Mouse (Mus musculus) intestine, embryonic 15.5 days (tissue): ENCODE measurements around the gene Stxbp5. TPM values are rescaled to one million over a fixed set of nuclear protein-coding genes. Genes with fewer than 3 reads are reported as not detected.
A peak's percentile ranks its signal among the peaks of the same experiment; 100 is the strongest.

Source experiments
- ATAC-seq: fragments of 200-750 bp; cut with Nextera tagmentation; 2 replicates; pipeline ENCODE4 v1.8.0; 2017; ENCODE audit warnings: moderate TSS enrichment, moderate library complexity
- H3K27ac ChIP-seq: fragments of 300-500 bp; sonication (generic); 2 replicates; pipeline ENCODE4 v1.5.1; 2015; ENCODE audit warnings: mild to moderate bottlenecking, inconsistent platforms
- H3K27me3 ChIP-seq: fragments of 300-500 bp; sonication (generic); replicated peaks from 2 replicates; pipeline ENCODE4 v1.6.1; 2015; ENCODE audit warnings: inconsistent platforms
- H3K36me3 ChIP-seq: fragments of 300-500 bp; sonication (generic); 2 replicates; pipeline ENCODE4 v1.6.1; 2015; ENCODE audit warnings: inconsistent platforms
- H3K4me1 ChIP-seq: fragments of 300-500 bp; sonication (generic); replicated peaks from 2 replicates; pipeline ENCODE4 v1.6.1; 2015; ENCODE audit warnings: inconsistent platforms
- H3K4me2 ChIP-seq: fragments of 300-500 bp; sonication (generic); replicated peaks from 2 replicates; pipeline ENCODE4 v1.6.1; 2015; ENCODE audit warnings: mild to moderate bottlenecking, inconsistent platforms
- H3K4me3 ChIP-seq: fragments of 300-500 bp; sonication (generic); replicated peaks from 2 replicates; pipeline ENCODE4 v1.5.1; 2015; ENCODE audit warnings: inconsistent platforms
- H3K9ac ChIP-seq: fragments of 300-500 bp; sonication (generic); 2 replicates; pipeline ENCODE4 v1.6.1; 2015; ENCODE audit warnings: inconsistent platforms
- H3K9me3 ChIP-seq: fragments of 300-500 bp; sonication (generic); 2 replicates; pipeline ENCODE4 v1.6.1; 2016; ENCODE audit warnings: inconsistent platforms
- WGBS: fragments of 180-500 bp; shearing (Covaris S2); methylation state at CpG from one replicate; pipeline ENCODE4 v1.1.7; 2015; 5-methylcytosine and 5-hydroxymethylcytosine counted together
- polyA plus RNA-seq: library from polyadenylated mRNA; unstranded; fragments of >200 nt; fragmentation: Nextera tagmentation; extraction: Ambion mirVana; gene quantifications from 2 replicates; pipeline ENCODE4 v1.2.1, GENCODE M21; 2015

Stxbp5 gene
- 5.3 and 5.8 TPM in 2 replicates for polyA plus RNA-seq

GRCm38 (mm10) chr10:9901071-9901696 is at the start of gene Stxbp5:
Gene Stxbp5, minus strand, starts transcription at chr10:9901079.
- Histone ChIP-seq H3K4me1 (no peaks in the 10 kb centered on the region), H3K4me3 (peak within 1 kb of the TSS; percentile 91), H3K27ac (peak within 1 kb of the TSS; percentile 97), H3K36me3 (no peaks in the 10 kb centered on the region), H3K9ac (peak within 1 kb of the TSS; percentile 95), H3K27me3 (no peaks in the 10 kb centered on the region), H3K9me3 (no peaks in the 10 kb centered on the region), H3K4me2 (peak within 1 kb of the TSS; percentile 92)
- ATAC-seq, result peak; percentile 84
- WGBS, result 0% methylated on average over 41 of the region's 52 CpGs

- no peaks in the 10 kb centered on the region for H3K4me1 ChIP-seq
- no peaks in the 10 kb centered on the region for H3K36me3 ChIP-seq
- no peak overlapping the region for H3K27ac ChIP-seq
- no peaks in the 10 kb centered on the region for H3K27me3 ChIP-seq
- no peak for ATAC-seq
- no peak overlapping the region for H3K9ac ChIP-seq
- no peaks in the 10 kb centered on the region for H3K9me3 ChIP-seq
- no peak overlapping the region for H3K4me2 ChIP-seq
- 78% methylated on average over 5 of the region's 5 CpGs for WGBS
- no peak overlapping the region for H3K4me3 ChIP-seq
Measured at GRCm38 (mm10) chr10:9912395-9912794, 11.5 kb upstream of the Stxbp5 start.

- Histone ChIP-seq H3K4me3 (no peak overlapping the region), H3K4me1 (no peaks in the 10 kb centered on the region), H3K27me3 (no peaks in the 10 kb centered on the region), H3K36me3 (no peaks in the 10 kb centered on the region), H3K9ac (no peak overlapping the region), H3K4me2 (no peak overlapping the region), H3K9me3 (no peaks in the 10 kb centered on the region), H3K27ac (no peak overlapping the region)
- WGBS, result 80% methylated on average over 8 of the region's 8 CpGs
- ATAC-seq, result no peak
Measured at GRCm38 (mm10) chr10:9907919-9908502, 7.1 kb upstream of the Stxbp5 start.

- Histone ChIP-seq H3K27ac (no peak overlapping the region), H3K27me3 (no peaks in the 10 kb centered on the region), H3K4me2 (no peak overlapping the region), H3K9ac (no peak overlapping the region), H3K36me3 (no peaks in the 10 kb centered on the region), H3K4me3 (no peak overlapping the region), H3K9me3 (no peaks in the 10 kb centered on the region), H3K4me1 (no peaks in the 10 kb centered on the region)
- no peak for ATAC-seq
- 83% methylated on average over 2 of the region's 2 CpGs for WGBS
Measured at GRCm38 (mm10) chr10:9907519-9907918, 6.6 kb upstream of the Stxbp5 start.

GRCm38 (mm10) chr10:9906185-9906584 is 5.3 kb upstream of the Stxbp5 start:
- no peaks in the 10 kb centered on the region for H3K36me3 ChIP-seq
- 59% methylated on average over 3 of the region's 3 CpGs for WGBS
- H3K4me2 ChIP-seq, result no peak overlapping the region
- H3K4me1 ChIP-seq, result no peaks in the 10 kb centered on the region
- no peak overlapping the region for H3K27ac ChIP-seq
- no peaks in the 10 kb centered on the region for H3K9me3 ChIP-seq
- no peak overlapping the region for H3K4me3 ChIP-seq
- H3K27me3 ChIP-seq, result no peaks in the 10 kb centered on the region
- no peak for ATAC-seq
- H3K9ac ChIP-seq, result no peak overlapping the region

GRCm38 (mm10) chr10:9901697-9902239 is 889 bp upstream of the Stxbp5 start:
- Histone ChIP-seq H3K4me1 (no peaks in the 10 kb centered on the region), H3K4me3 (peak overlapping the region; percentile 91), H3K4me2 (peak overlapping the region; percentile 92), H3K27ac (peak overlapping the region; percentile 97), H3K9ac (peak overlapping the region; percentile 95), H3K36me3 (no peaks in the 10 kb centered on the region), H3K27me3 (no peaks in the 10 kb centered on the region), H3K9me3 (no peaks in the 10 kb centered on the region)
- under 1% methylated on average over 16 of the region's 16 CpGs for WGBS
- peak; percentile 91 for ATAC-seq

GRCm38 (mm10) chr10:9900315-9901070 is 386 bp downstream of the Stxbp5 start:
- no peaks in the 10 kb centered on the region for H3K4me1 ChIP-seq
- peak overlapping the region; percentile 97 for H3K27ac ChIP-seq
- peak overlapping the region; percentile 95 for H3K9ac ChIP-seq
- WGBS, result under 1% methylated on average over 51 of the region's 81 CpGs
- no peaks in the 10 kb centered on the region for H3K36me3 ChIP-seq
- H3K4me3 ChIP-seq, result peak overlapping the region; percentile 91
- H3K9me3 ChIP-seq, result no peaks in the 10 kb centered on the region
- ATAC-seq, result peak; percentile 68
- H3K27me3 ChIP-seq, result no peaks in the 10 kb centered on the region
- H3K4me2 ChIP-seq, result peak overlapping the region; percentile 92

- Histone ChIP-seq H3K4me3 (peak overlapping the region; percentile 91), H3K4me1 (no peaks in the 10 kb centered on the region), H3K9ac (0 out of 2 replicates have a peak overlapping the region, but pooled peaks have one; percentile 95), H3K27me3 (no peaks in the 10 kb centered on the region), H3K27ac (no peak overlapping the region), H3K9me3 (no peaks in the 10 kb centered on the region), H3K4me2 (peak overlapping the region; percentile 92), H3K36me3 (no peaks in the 10 kb centered on the region)
- ATAC-seq, result no peak
- WGBS, result 3% methylated on average over 15 of the region's 15 CpGs
Measured at GRCm38 (mm10) chr10:9899816-9900215, 1.1 kb downstream of the Stxbp5 start.

- H3K36me3 ChIP-seq, result no peaks in the 10 kb centered on the region
- no peak for ATAC-seq
- H3K4me1 ChIP-seq, result no peaks in the 10 kb centered on the region
- no peaks in the 10 kb centered on the region for H3K9me3 ChIP-seq
- 13% methylated on average over 7 of the region's 7 CpGs for WGBS
- H3K27me3 ChIP-seq, result no peaks in the 10 kb centered on the region
- peak overlapping the region; percentile 91; the same call in 1 of the 2 replicates for H3K4me3 ChIP-seq
- no peak overlapping the region for H3K9ac ChIP-seq
- peak overlapping the region; percentile 92 for H3K4me2 ChIP-seq
- no peak overlapping the region for H3K27ac ChIP-seq
Measured at GRCm38 (mm10) chr10:9899086-9899485, 1.8 kb downstream of the Stxbp5 start.

GRCm38 (mm10) chr10:9897852-9898251 is 3.0 kb downstream of the Stxbp5 start:
- Histone ChIP-seq H3K4me1 (no peaks in the 10 kb centered on the region), H3K36me3 (no peaks in the 10 kb centered on the region), H3K9ac (no peak overlapping the region), H3K27me3 (no peaks in the 10 kb centered on the region), H3K9me3 (no peaks in the 10 kb centered on the region), H3K4me2 (no peak overlapping the region), H3K27ac (no peak overlapping the region), H3K4me3 (no peak overlapping the region)
- no peak for ATAC-seq
- 73% methylated on average over 5 of the region's 5 CpGs for WGBS

- Histone ChIP-seq H3K9ac (no peak overlapping the region), H3K9me3 (no peaks in the 10 kb centered on the region), H3K4me1 (no peaks in the 10 kb centered on the region), H3K27ac (no peak overlapping the region), H3K4me2 (no peak overlapping the region), H3K36me3 (no peaks in the 10 kb centered on the region), H3K4me3 (no peak overlapping the region), H3K27me3 (no peaks in the 10 kb centered on the region)
- 51% methylated on average over 2 of the region's 2 CpGs for WGBS
- ATAC-seq, result no peak
Measured at GRCm38 (mm10) chr10:9893562-9893961, 7.3 kb downstream of the Stxbp5 start.

GRCm38 (mm10) chr10:9889651-9890050 is 11.2 kb downstream of the Stxbp5 start:
- WGBS, result 58% methylated on average over 8 of the region's 8 CpGs
- ATAC-seq, result no peak
- no peaks in the 10 kb centered on the region for H3K4me1 ChIP-seq
- no peak overlapping the region for H3K4me2 ChIP-seq
- H3K27me3 ChIP-seq, result no peaks in the 10 kb centered on the region
- H3K27ac ChIP-seq, result no peak overlapping the region
- no peak overlapping the region for H3K9ac ChIP-seq
- H3K4me3 ChIP-seq, result no peak overlapping the region
- H3K36me3 ChIP-seq, result peaks cover 3% of the 10 kb centered on the region; the same call in 1 of the 2 replicates
- no peaks in the 10 kb centered on the region for H3K9me3 ChIP-seq
